Mouse (Mus musculus) hindbrain, embryonic 10.5 days (tissue): ENCODE measurements around the gene Leng1. TPM values are rescaled to one million over a fixed set of nuclear protein-coding genes. Genes with fewer than 3 reads are reported as not detected.

ENCODE experiments used
- DNase-seq: peaks from one replicate; pipeline ENCODE4 v3.0.0-alpha.2; 2017; ENCODE audit warnings: low spot score
- H3K27ac ChIP-seq: fragments of 300-500 bp; sonication (generic); 2 replicates; pipeline ENCODE4 v1.5.1; 2016; ENCODE audit warnings: mild to moderate bottlenecking, moderate library complexity
- H3K27me3 ChIP-seq: fragments of 300-500 bp; sonication (generic); 2 replicates; pipeline ENCODE4 v1.6.1; 2016; ENCODE audit warnings: mild to moderate bottlenecking; ENCODE audit not compliant: poor library complexity, insufficient read depth, severe bottlenecking
- H3K36me3 ChIP-seq: fragments of 300-500 bp; sonication (generic); 2 replicates; pipeline ENCODE4 v1.6.1; 2016; ENCODE audit warnings: mild to moderate bottlenecking, moderate library complexity
- H3K4me1 ChIP-seq: fragments of 300-500 bp; sonication (generic); replicated peaks from 2 replicates; pipeline ENCODE4 v1.6.1; 2016; ENCODE audit warnings: mild to moderate bottlenecking
- H3K4me3 ChIP-seq: fragments of 300-500 bp; sonication (generic); 2 replicates; pipeline ENCODE4 v1.5.1; 2016; ENCODE audit warnings: mild to moderate bottlenecking, moderate library complexity
- H3K9me3 ChIP-seq: fragments of 300-500 bp; sonication (generic); 2 replicates; pipeline ENCODE4 v1.6.1; 2016; ENCODE audit warnings: mild to moderate bottlenecking, moderate library complexity
- WGBS: fragments of 180-500 bp; shearing (Covaris S2); methylation state at CpG from one replicate; pipeline ENCODE4 v1.1.7; 2016; 5-methylcytosine and 5-hydroxymethylcytosine counted together
- polyA plus RNA-seq: library from polyadenylated mRNA; unstranded; fragments of >200 nt; fragmentation: Nextera tagmentation; extraction: Ambion mirVana; gene quantifications from 2 replicates; pipeline ENCODE4 v1.2.1, GENCODE M21; 2016

The Leng1 gene
- polyA plus RNA-seq, 1 experiment from 2014 or later: 23.0 TPM

- H3K9me3 ChIP-seq: 0 out of 2 replicates have a peak, but pooled peaks cover 3% of the 10 kb centered on the region
- H3K36me3 ChIP-seq: peaks cover 56% of the 10 kb centered on the region
- H3K4me3 ChIP-seq: peak overlapping the region; percentile 100
- WGBS: under 1% methylated on average over 11 of the region's 11 CpGs
- no peaks in the 10 kb centered on the region for H3K27me3 ChIP-seq
- H3K27ac ChIP-seq: peak overlapping the region; percentile 77
- H3K4me1 ChIP-seq: peaks cover 36% of the 10 kb centered on the region
- no peak for DNase-seq
Observed at GRCm38 (mm10) chr7:3644348-3644671, 21.3 kb downstream of the Leng1 start.

DNA sequence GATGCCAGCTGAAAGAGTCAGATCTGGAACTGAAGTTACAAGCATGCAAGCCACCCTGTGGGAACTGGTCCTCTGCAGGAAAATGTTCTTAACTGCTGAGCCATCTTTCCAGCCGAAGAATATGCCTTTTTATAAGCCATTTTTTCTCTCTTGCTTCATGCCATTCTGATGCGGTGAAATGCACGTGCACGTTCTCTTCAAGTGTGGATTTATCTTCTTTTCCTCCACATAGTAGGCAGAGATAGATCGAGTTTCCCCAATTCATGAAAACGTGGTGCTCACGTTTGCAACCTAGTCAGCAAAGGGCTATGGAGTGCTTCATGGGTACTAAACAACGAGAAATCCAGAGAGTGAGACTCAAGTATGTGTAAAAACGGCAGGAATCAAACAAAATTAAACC, 21.8 kb downstream of the Leng1 start:
- DNase-seq: no peak
- Histone ChIP-seq H3K27ac (peak overlapping the region; percentile 77; the same call in 1 of the 2 replicates), H3K4me3 (peak overlapping the region; percentile 100), H3K27me3 (no peaks in the 10 kb centered on the region), H3K9me3 (0 out of 2 replicates have a peak, but pooled peaks cover 3% of the 10 kb centered on the region), H3K4me1 (peaks cover 36% of the 10 kb centered on the region), H3K36me3 (peaks cover 58% of the 10 kb centered on the region)
- WGBS: 24% methylated on average over 9 of the region's 9 CpGs

DNA sequence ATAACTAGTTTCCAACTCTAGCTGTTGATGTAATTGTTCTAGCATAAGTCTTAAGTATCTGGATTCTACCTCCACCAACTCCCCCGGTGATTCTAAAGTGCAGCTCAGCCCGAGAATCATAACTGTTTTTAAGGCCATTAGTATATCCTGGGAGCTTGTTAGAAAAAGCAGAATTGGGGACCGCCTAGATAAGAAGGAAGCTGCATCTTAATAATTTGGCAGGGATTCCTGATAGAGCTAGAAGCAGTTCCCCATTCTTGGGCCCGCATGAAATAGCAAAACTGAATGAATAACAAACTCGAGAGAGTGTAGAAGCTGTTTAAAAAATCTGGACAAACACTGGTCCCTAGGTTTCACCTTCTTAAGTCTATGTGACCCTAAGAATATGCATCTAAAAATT, 22.2 kb downstream of the Leng1 start:
- Histone ChIP-seq H3K9me3 (0 out of 2 replicates have a peak, but pooled peaks cover 3% of the 10 kb centered on the region), H3K27ac (no peak overlapping the region), H3K36me3 (peaks cover 58% of the 10 kb centered on the region), H3K27me3 (no peaks in the 10 kb centered on the region), H3K4me3 (peak overlapping the region; percentile 100; the same call in 1 of the 2 replicates), H3K4me1 (peaks cover 32% of the 10 kb centered on the region)
- DNase-seq: no peak
- 70% methylated on average over 5 of the region's 5 CpGs for WGBS

DNA sequence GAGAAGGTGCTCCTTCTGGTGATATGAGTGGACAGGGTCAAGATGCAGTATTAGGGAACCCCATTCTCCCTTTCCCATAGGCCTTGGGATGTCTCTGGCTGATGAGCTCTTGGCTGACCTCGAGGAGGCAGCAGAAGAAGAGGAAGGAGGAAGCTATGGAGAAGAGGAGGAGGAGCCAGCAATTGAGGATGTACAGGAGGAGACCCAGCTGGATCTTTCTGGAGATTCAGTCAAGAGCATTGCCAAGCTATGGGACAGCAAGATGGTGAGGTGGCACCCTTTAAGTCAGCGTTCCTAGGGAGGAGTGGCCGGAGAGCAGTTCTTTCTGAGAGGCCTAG, 35.2 kb downstream of the Leng1 start:
- H3K4me3 ChIP-seq: peak overlapping the region; percentile 83
- H3K27me3 ChIP-seq: no peaks in the 10 kb centered on the region
- H3K4me1 ChIP-seq: peaks cover 25% of the 10 kb centered on the region
- H3K27ac ChIP-seq: peak overlapping the region; percentile 89
- peaks cover 56% of the 10 kb centered on the region for H3K36me3 ChIP-seq
- DNase-seq: no peak
- 56% methylated on average over 3 of the region's 3 CpGs for WGBS
- H3K9me3 ChIP-seq: no peaks in the 10 kb centered on the region

DNA sequence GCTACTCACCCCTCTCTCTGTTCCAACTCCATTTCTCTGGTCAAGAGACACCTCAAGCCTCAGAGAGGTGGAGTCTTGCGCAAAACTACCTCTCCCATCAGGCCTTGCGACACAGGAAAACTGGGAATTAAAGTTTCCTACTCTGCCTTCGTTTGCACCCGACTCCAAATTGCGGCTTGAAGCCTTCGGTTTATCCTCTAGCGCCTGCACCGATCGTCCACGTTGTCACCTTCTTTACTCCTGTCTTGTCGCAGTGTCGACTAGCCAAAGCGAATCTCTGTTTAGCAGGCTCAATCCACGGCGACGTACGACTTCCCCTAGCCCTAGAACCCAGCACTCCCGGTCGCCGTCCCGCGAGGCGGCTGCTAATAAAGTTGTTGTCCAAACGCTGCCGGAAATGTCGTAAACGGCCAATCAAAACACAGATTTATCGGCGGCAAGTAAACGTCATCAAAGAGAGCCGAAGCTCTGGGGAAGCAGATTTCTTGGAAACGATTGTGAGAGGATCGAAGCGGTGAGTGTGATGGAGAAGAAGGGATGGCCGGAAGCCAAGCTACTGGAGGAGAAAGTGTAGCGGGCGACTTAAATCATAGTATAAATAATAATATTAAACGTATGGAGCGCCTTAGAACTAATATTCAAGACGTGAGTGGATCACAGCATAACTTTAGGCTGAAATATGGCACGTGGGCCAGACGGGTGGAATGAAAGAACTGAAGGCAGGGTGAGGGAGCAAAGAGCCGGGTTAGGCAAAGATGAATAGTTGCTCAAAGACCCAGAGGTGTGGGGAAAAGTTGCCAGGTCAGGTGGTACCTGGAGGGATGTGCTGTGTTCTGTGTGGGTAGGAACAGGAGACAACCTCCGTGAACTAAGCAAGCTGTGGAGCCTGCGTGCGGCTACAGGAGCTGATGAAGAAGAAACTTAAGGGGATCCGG, 35.8 kb downstream of the Leng1 start, which contains the start of the genes Tfpt and Prpf31:
Gene Tfpt (minus strand): TSS at position 387 of the 935 bp plus-strand sequence.
Gene Prpf31 (plus strand): TSS at position 443 of the 935 bp plus-strand sequence.
- Histone ChIP-seq H3K36me3 (peaks cover 52% of the 10 kb centered on the region), H3K27ac (peak within 1 kb of the TSS; percentile 89), H3K4me3 (peak within 1 kb of the TSS; percentile 83), H3K27me3 (no peaks in the 10 kb centered on the region), H3K4me1 (peaks cover 25% of the 10 kb centered on the region), H3K9me3 (no peaks in the 10 kb centered on the region)
- 1% methylated on average over 47 of the region's 47 CpGs for WGBS
- DNase-seq: peak; percentile 95

DNA sequence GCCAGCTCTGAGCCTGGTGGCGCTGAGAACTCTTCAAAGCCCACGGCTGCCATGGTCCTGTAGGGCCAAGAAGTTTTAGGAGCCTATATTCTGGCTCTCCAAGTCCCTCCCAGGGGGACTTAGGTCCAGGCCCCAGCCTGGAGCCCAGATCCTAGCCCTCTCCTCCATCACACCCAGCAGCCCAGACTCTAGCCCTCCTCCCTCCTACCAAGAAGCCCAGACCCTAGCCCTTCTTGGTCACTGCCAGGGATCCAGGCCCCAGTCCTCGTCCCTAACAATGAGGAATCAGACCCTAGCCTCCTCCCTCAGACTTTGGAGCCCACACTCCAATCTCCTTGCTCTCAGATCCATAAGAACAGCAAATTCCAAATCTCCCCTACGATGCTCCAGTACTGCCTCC, 36.6 kb downstream of the Leng1 start:
- H3K36me3 ChIP-seq: peaks cover 52% of the 10 kb centered on the region
- WGBS: 38% methylated on average over 4 of the region's 4 CpGs
- H3K4me3 ChIP-seq: peak overlapping the region; percentile 83
- no peaks in the 10 kb centered on the region for H3K9me3 ChIP-seq
- no peaks in the 10 kb centered on the region for H3K27me3 ChIP-seq
- no peak for DNase-seq
- peak overlapping the region; percentile 89 for H3K27ac ChIP-seq
- peaks cover 25% of the 10 kb centered on the region for H3K4me1 ChIP-seq

DNA sequence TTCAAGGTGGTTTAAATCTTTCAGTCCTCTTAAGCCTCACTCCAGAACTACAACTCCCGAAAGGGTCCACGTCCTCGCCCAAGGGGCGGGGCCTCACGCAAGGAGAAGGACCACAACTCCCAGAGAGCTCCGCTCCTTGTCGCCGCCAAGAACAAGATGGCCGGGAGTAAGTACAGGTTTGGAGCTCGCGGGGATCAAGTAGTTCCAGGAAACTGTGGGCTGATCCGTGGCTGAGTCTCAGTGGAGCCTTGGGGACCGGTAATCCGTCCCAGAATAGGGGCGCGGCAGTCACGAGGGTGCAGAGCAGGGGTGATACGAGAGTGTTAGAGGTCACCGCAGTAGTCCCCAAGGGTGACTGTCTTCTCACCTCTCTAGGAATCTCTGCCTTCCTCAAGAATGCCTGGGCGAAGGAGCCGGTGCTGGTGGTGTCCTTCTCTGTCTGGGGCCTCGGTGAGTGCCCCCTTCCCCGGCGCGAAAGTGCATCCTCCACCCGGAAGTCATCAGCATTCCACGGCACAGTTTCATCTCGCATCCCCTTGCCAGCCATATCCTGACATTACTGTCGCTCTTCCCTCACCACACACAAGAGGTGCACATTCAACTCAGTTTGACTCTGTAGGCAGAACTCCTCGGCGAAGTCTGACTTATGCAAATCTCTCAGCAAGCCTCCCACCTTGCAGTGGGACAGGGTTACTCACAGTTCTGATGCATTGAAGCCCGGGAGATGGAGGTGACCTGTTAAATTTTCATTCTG, 48.2 kb downstream of the Leng1 start, which contains the start of gene Ndufa3:
Gene Ndufa3 (plus strand): TSS at position 132 of the 754 bp plus-strand sequence.
- H3K27ac ChIP-seq: peak within 1 kb of the TSS; percentile 90
- peaks cover 35% of the 10 kb centered on the region for H3K36me3 ChIP-seq
- 1% methylated on average over 32 of the region's 32 CpGs for WGBS
- H3K4me1 ChIP-seq: peaks cover 7% of the 10 kb centered on the region
- peak within 1 kb of the TSS; percentile 81 for H3K4me3 ChIP-seq
- H3K9me3 ChIP-seq: no peaks in the 10 kb centered on the region
- peak; percentile 86 for DNase-seq
- H3K27me3 ChIP-seq: no peaks in the 10 kb centered on the region

GRCm38 (mm10) chr7:3616389-3617241, 49.0 kb downstream of the Leng1 start:
- H3K9me3 ChIP-seq: no peaks in the 10 kb centered on the region
- no peak for DNase-seq
- H3K27ac ChIP-seq: no peak overlapping the region
- WGBS: 45% methylated on average over 6 of the region's 6 CpGs
- peaks cover 7% of the 10 kb centered on the region for H3K4me1 ChIP-seq
- H3K27me3 ChIP-seq: no peaks in the 10 kb centered on the region
- peaks cover 26% of the 10 kb centered on the region for H3K36me3 ChIP-seq
- peak overlapping the region; percentile 81 for H3K4me3 ChIP-seq

DNA sequence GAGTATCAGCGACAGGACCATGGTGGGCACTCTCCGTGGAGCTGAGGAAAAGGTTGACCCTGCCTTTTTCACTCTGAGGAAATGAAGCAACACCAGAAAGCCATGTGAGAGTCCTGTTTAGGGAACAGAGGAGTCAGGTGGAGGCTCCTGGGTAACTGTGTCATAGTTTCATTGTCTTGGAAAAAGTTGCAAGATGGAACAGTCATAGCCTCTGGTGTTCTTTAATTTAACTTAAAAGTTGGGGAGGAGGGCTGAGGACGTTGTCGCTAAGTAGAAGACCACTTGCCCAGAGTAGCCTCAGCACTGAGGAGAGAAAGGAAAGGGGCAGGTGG, 49.6 kb downstream of the Leng1 start, which contains the start of gene Oscar:
Gene Oscar (minus strand): TSS at position 101 of the 332 bp plus-strand sequence.
- no peak within 1 kb of the TSS for H3K27ac ChIP-seq
- 82% methylated on average over 4 of the region's 4 CpGs for WGBS
- H3K4me3 ChIP-seq: peak within 1 kb of the TSS; percentile 81
- H3K9me3 ChIP-seq: 0 out of 2 replicates have a peak, but pooled peaks cover 2% of the 10 kb centered on the region
- H3K27me3 ChIP-seq: no peaks in the 10 kb centered on the region
- H3K36me3 ChIP-seq: peaks cover 25% of the 10 kb centered on the region
- no peak for DNase-seq
- peaks cover 7% of the 10 kb centered on the region for H3K4me1 ChIP-seq

GRCm38 (mm10) chr7:3614021-3614420, 51.6 kb downstream of the Leng1 start:
- peaks cover 5% of the 10 kb centered on the region; the same call in 1 of the 2 replicates for H3K36me3 ChIP-seq
- no peak overlapping the region for H3K27ac ChIP-seq
- WGBS: 84% methylated on average over 3 of the region's 3 CpGs

GRCm38 (mm10) chr7:3611006-3611405, 54.6 kb downstream of the Leng1 start:
- WGBS: 90% methylated on average over 13 of the region's 13 CpGs
- DNase-seq: no peak
- no peak overlapping the region for H3K27ac ChIP-seq
- no peaks in the 10 kb centered on the region for H3K4me1 ChIP-seq
- no peaks in the 10 kb centered on the region for H3K27me3 ChIP-seq
- no peaks in the 10 kb centered on the region for H3K36me3 ChIP-seq
- no peak overlapping the region for H3K4me3 ChIP-seq
- H3K9me3 ChIP-seq: 0 out of 2 replicates have a peak, but pooled peaks cover 4% of the 10 kb centered on the region

More at GRCm38 (mm10) chr7:3614021-3614420, 51.6 kb downstream of the Leng1 start:
- Histone ChIP-seq H3K9me3 (0 out of 2 replicates have a peak, but pooled peaks cover 4% of the 10 kb centered on the region), H3K4me3 (no peak overlapping the region), H3K4me1 (peaks cover 7% of the 10 kb centered on the region), H3K27me3 (no peaks in the 10 kb centered on the region)
- DNase-seq: no peak

GRCm38 (mm10) chr7:3610437-3610836, 55.2 kb downstream of the Leng1 start:
- DNase-seq: no peak
- Histone ChIP-seq H3K4me1 (no peaks in the 10 kb centered on the region), H3K9me3 (0 out of 2 replicates have a peak, but pooled peaks cover 4% of the 10 kb centered on the region), H3K4me3 (no peak overlapping the region), H3K36me3 (no peaks in the 10 kb centered on the region), H3K27ac (no peak overlapping the region), H3K27me3 (no peaks in the 10 kb centered on the region)
- WGBS: 91% methylated on average over 3 of the region's 3 CpGs
